Mouse (Mus musculus) liver, embryonic 12.5 days (tissue): ENCODE data around the gene Rab44. TPM values are rescaled to one million over a fixed set of nuclear protein-coding genes. Genes with fewer than 3 reads are reported as not detected.

Experiments used
- ATAC-seq: fragments of 200-750 bp; cut with Nextera tagmentation; 2 replicates; pipeline ENCODE4 v1.8.0; 2017; ENCODE audit warnings: moderate number of reproducible peaks, mild to moderate bottlenecking, moderate library complexity
- H3K27ac ChIP-seq: fragments of 300-500 bp; sonication (generic); 2 replicates; pipeline ENCODE4 v1.5.1; 2016; ENCODE audit warnings: mild to moderate bottlenecking
- H3K27me3 ChIP-seq: fragments of 300-500 bp; sonication (generic); replicated peaks from 2 replicates; pipeline ENCODE4 v1.6.1; 2016; ENCODE audit warnings: mild to moderate bottlenecking, moderate library complexity
- H3K36me3 ChIP-seq: fragments of 300-500 bp; sonication (generic); 2 replicates; pipeline ENCODE4 v1.6.1; 2016; ENCODE audit warnings: mild to moderate bottlenecking, moderate library complexity
- H3K4me1 ChIP-seq: fragments of 300-500 bp; sonication (generic); 2 replicates; pipeline ENCODE4 v1.6.1; 2016
- H3K4me2 ChIP-seq: fragments of 300-500 bp; sonication (generic); 2 replicates; pipeline ENCODE4 v1.6.1; 2016; ENCODE audit warnings: mild to moderate bottlenecking, moderate library complexity
- H3K4me3 ChIP-seq: fragments of 300-500 bp; sonication (generic); 2 replicates; pipeline ENCODE4 v1.5.1; 2016; ENCODE audit warnings: mild to moderate bottlenecking, moderate library complexity
- H3K9ac ChIP-seq: fragments of 300-500 bp; sonication (generic); 2 replicates; pipeline ENCODE4 v1.6.1; 2016; ENCODE audit warnings: mild to moderate bottlenecking, moderate library complexity
- H3K9me3 ChIP-seq: fragments of 300-500 bp; sonication (generic); replicated peaks from 2 replicates; pipeline ENCODE4 v1.6.1; 2016; ENCODE audit warnings: mild to moderate bottlenecking, moderate library complexity
- WGBS: fragments of 180-500 bp; shearing (Covaris S2); methylation state at CpG from one replicate; pipeline ENCODE4 v1.1.7; 2016; ENCODE audit not compliant: insufficient replicate concordance; 5-methylcytosine and 5-hydroxymethylcytosine counted together
- polyA plus RNA-seq: library from polyadenylated mRNA; unstranded; fragments of >200 nt; fragmentation: Nextera tagmentation; extraction: Ambion mirVana; gene quantifications from 2 replicates; pipeline ENCODE4 v1.2.1, GENCODE M21; 2016

Gene Rab44
- polyA plus RNA-seq, 1 experiment from 2014 or later = 5.0 TPM

- no peak overlapping the region for H3K4me2 ChIP-seq
- H3K27me3 ChIP-seq = no peaks in the 10 kb centered on the region; the same call in 1 of the 2 replicates
- ATAC-seq = no peak
- H3K27ac ChIP-seq = no peak overlapping the region
- no peaks in the 10 kb centered on the region for H3K9me3 ChIP-seq
- H3K9ac ChIP-seq = no peak overlapping the region
- WGBS = 57% methylated on average over 12 of the region's 12 CpGs
- H3K4me3 ChIP-seq = no peak overlapping the region
- H3K36me3 ChIP-seq = no peaks in the 10 kb centered on the region
- H3K4me1 ChIP-seq = peaks cover 6% of the 10 kb centered on the region; the same call in 1 of the 2 replicates
Measured at GRCm38 (mm10) chr17:29116023-29116422, 2.1 kb downstream of the Rab44 start.

GRCm38 (mm10) chr17:29117006-29117648 is 3.2 kb downstream of the Rab44 start:
- Histone ChIP-seq H3K27ac (no peak overlapping the region), H3K27me3 (no peaks in the 10 kb centered on the region; the same call in 1 of the 2 replicates), H3K4me1 (peaks cover 6% of the 10 kb centered on the region; the same call in 1 of the 2 replicates), H3K4me2 (no peak overlapping the region), H3K9me3 (no peaks in the 10 kb centered on the region), H3K9ac (no peak overlapping the region), H3K4me3 (no peak overlapping the region), H3K36me3 (no peaks in the 10 kb centered on the region)
- no peak for ATAC-seq
- 50% methylated on average over 8 of the region's 8 CpGs for WGBS

GRCm38 (mm10) chr17:29118057-29118456 is 4.1 kb downstream of the Rab44 start:
- WGBS = 68% methylated on average over 5 of the region's 5 CpGs
- Histone ChIP-seq H3K4me3 (no peak overlapping the region), H3K4me2 (no peak overlapping the region), H3K27ac (no peak overlapping the region), H3K4me1 (peaks cover 6% of the 10 kb centered on the region; the same call in 1 of the 2 replicates), H3K9me3 (no peaks in the 10 kb centered on the region), H3K27me3 (no peaks in the 10 kb centered on the region; the same call in 1 of the 2 replicates), H3K9ac (no peak overlapping the region), H3K36me3 (no peaks in the 10 kb centered on the region)
- ATAC-seq = no peak

DNA sequence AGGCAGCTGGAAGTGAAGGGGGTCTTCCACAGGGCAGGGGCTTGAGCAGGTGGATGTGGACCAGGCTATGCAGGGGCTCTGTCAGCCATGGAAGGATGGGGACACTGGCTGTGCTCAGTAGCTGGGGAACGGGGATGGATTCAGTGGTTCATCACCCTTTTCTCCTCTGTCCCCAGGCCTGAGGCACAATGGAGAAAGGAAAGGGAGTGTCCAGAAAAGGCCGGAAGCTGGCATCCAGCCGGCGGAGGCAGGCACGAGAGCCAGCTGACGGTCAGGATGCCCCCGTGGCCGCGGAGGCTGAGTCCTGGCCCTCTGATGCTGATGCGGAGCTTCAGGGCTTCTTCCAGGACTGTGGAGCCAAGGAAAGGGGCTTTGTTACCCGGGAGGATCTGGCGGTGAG is 6.7 kb downstream of the Rab44 start:
- Histone ChIP-seq H3K4me3 (no peak overlapping the region), H3K27me3 (no peaks in the 10 kb centered on the region; the same call in 1 of the 2 replicates), H3K4me2 (no peak overlapping the region), H3K9me3 (no peaks in the 10 kb centered on the region), H3K4me1 (no peaks in the 10 kb centered on the region), H3K27ac (no peak overlapping the region), H3K9ac (no peak overlapping the region), H3K36me3 (no peaks in the 10 kb centered on the region)
- ATAC-seq = no peak
- 59% methylated on average over 12 of the region's 12 CpGs for WGBS

GRCm38 (mm10) chr17:29122817-29123216 is 8.9 kb downstream of the Rab44 start:
- Histone ChIP-seq H3K4me2 (no peak overlapping the region), H3K9ac (no peak overlapping the region), H3K4me3 (no peak overlapping the region), H3K4me1 (no peaks in the 10 kb centered on the region), H3K36me3 (no peaks in the 10 kb centered on the region), H3K27me3 (no peaks in the 10 kb centered on the region; the same call in 1 of the 2 replicates), H3K9me3 (no peaks in the 10 kb centered on the region), H3K27ac (no peak overlapping the region)
- no peak for ATAC-seq
- 58% methylated on average over 6 of the region's 6 CpGs for WGBS

- Histone ChIP-seq H3K4me1 (no peaks in the 10 kb centered on the region), H3K4me2 (no peak overlapping the region), H3K27ac (no peak overlapping the region), H3K27me3 (no peaks in the 10 kb centered on the region; the same call in 1 of the 2 replicates), H3K4me3 (no peak overlapping the region), H3K9ac (no peak overlapping the region), H3K36me3 (no peaks in the 10 kb centered on the region), H3K9me3 (no peaks in the 10 kb centered on the region)
- ATAC-seq = no peak
- WGBS = 57% methylated on average over 6 of the region's 6 CpGs
Measured at GRCm38 (mm10) chr17:29123578-29124174, 9.7 kb downstream of the Rab44 start.

- Histone ChIP-seq H3K4me3 (no peak overlapping the region), H3K9ac (no peak overlapping the region), H3K4me2 (no peak overlapping the region), H3K4me1 (no peaks in the 10 kb centered on the region), H3K36me3 (no peaks in the 10 kb centered on the region), H3K27ac (no peak overlapping the region), H3K9me3 (no peaks in the 10 kb centered on the region), H3K27me3 (no peaks in the 10 kb centered on the region)
- ATAC-seq = no peak
- 79% methylated on average over 3 of the region's 3 CpGs for WGBS
Measured at GRCm38 (mm10) chr17:29126561-29126960, 12.6 kb downstream of the Rab44 start.

GRCm38 (mm10) chr17:29129341-29129740 is 15.4 kb downstream of the Rab44 start:
- Histone ChIP-seq H3K4me3 (no peak overlapping the region), H3K9ac (no peak overlapping the region), H3K4me1 (no peaks in the 10 kb centered on the region; the same call in 1 of the 2 replicates), H3K36me3 (no peaks in the 10 kb centered on the region), H3K27ac (no peak overlapping the region), H3K4me2 (no peak overlapping the region), H3K27me3 (no peaks in the 10 kb centered on the region), H3K9me3 (no peaks in the 10 kb centered on the region)
- 50% methylated on average over 5 of the region's 5 CpGs for WGBS
- no peak for ATAC-seq

- Histone ChIP-seq H3K9me3 (no peaks in the 10 kb centered on the region), H3K4me2 (no peak overlapping the region), H3K4me3 (no peak overlapping the region), H3K9ac (no peak overlapping the region), H3K27ac (no peak overlapping the region), H3K36me3 (no peaks in the 10 kb centered on the region), H3K27me3 (0 out of 2 replicates have a peak, but pooled peaks cover 4% of the 10 kb centered on the region), H3K4me1 (no peaks in the 10 kb centered on the region; the same call in 1 of the 2 replicates)
- WGBS = 60% methylated on average over 5 of the region's 5 CpGs
- no peak for ATAC-seq
Measured at GRCm38 (mm10) chr17:29135066-29135465, 21.1 kb downstream of the Rab44 start.

GRCm38 (mm10) chr17:29136236-29136635 is 22.3 kb downstream of the Rab44 start:
- 73% methylated on average over 6 of the region's 6 CpGs for WGBS
- ATAC-seq = no peak
- Histone ChIP-seq H3K9ac (no peak overlapping the region), H3K4me1 (no peaks in the 10 kb centered on the region; the same call in 1 of the 2 replicates), H3K27me3 (0 out of 2 replicates have a peak, but pooled peaks cover 4% of the 10 kb centered on the region), H3K4me2 (no peak overlapping the region), H3K27ac (no peak overlapping the region), H3K4me3 (no peak overlapping the region), H3K36me3 (no peaks in the 10 kb centered on the region), H3K9me3 (no peaks in the 10 kb centered on the region)

GRCm38 (mm10) chr17:29137906-29138305 is 24.0 kb downstream of the Rab44 start:
- Histone ChIP-seq H3K4me3 (no peak overlapping the region), H3K36me3 (no peaks in the 10 kb centered on the region), H3K4me2 (no peak overlapping the region), H3K9me3 (no peaks in the 10 kb centered on the region), H3K9ac (no peak overlapping the region), H3K27ac (no peak overlapping the region), H3K4me1 (no peaks in the 10 kb centered on the region; the same call in 1 of the 2 replicates), H3K27me3 (0 out of 2 replicates have a peak, but pooled peaks cover 4% of the 10 kb centered on the region)
- 79% methylated on average over 7 of the region's 7 CpGs for WGBS
- no peak for ATAC-seq

- no peak overlapping the region for H3K4me2 ChIP-seq
- no peak for ATAC-seq
- WGBS = 53% methylated on average over 3 of the region's 3 CpGs
- no peaks in the 10 kb centered on the region for H3K9me3 ChIP-seq
- H3K36me3 ChIP-seq = no peaks in the 10 kb centered on the region
- no peak overlapping the region for H3K9ac ChIP-seq
- H3K27me3 ChIP-seq = no peaks in the 10 kb centered on the region
- H3K27ac ChIP-seq = no peak overlapping the region
- no peak overlapping the region for H3K4me3 ChIP-seq
- no peaks in the 10 kb centered on the region for H3K4me1 ChIP-seq
Measured at GRCm38 (mm10) chr17:29141577-29141976, 27.6 kb downstream of the Rab44 start.
